Mouse (Mus musculus) heart, embryonic 15.5 days (tissue): ENCODE data around the gene Krt31. TPM values are rescaled to one million over a fixed set of nuclear protein-coding genes. Genes with fewer than 3 reads are reported as not detected.

Experiments used
- ATAC-seq: fragments of 200-750 bp; cut with Nextera tagmentation; replicated peaks from 2 replicates; pipeline ENCODE4 v1.8.0; 2017; ENCODE audit warnings: low read depth, moderate TSS enrichment; ENCODE audit not compliant: insufficient number of reproducible peaks, insufficient read depth, low FRiP score
- H3K27ac ChIP-seq: fragments of 300-500 bp; sonication (generic); 2 replicates; pipeline ENCODE4 v1.5.1; 2015; ENCODE audit warnings: mild to moderate bottlenecking, inconsistent platforms
- H3K27me3 ChIP-seq: fragments of 300-500 bp; sonication (generic); 2 replicates; pipeline ENCODE4 v1.6.1; 2015; ENCODE audit warnings: inconsistent platforms
- H3K36me3 ChIP-seq: fragments of 300-500 bp; sonication (generic); 2 replicates; pipeline ENCODE4 v1.6.1; 2015; ENCODE audit warnings: mild to moderate bottlenecking, inconsistent platforms
- H3K4me1 ChIP-seq: fragments of 300-500 bp; sonication (generic); replicated peaks from 2 replicates; pipeline ENCODE4 v1.6.1; 2015; ENCODE audit warnings: inconsistent platforms
- H3K4me2 ChIP-seq: fragments of 300-500 bp; sonication (generic); 2 replicates; pipeline ENCODE4 v1.6.1; 2015; ENCODE audit warnings: inconsistent platforms, mild to moderate bottlenecking, moderate library complexity
- H3K4me3 ChIP-seq: fragments of 300-500 bp; sonication (generic); 2 replicates; pipeline ENCODE4 v1.5.1; 2015; ENCODE audit warnings: mild to moderate bottlenecking, inconsistent platforms
- H3K9ac ChIP-seq: fragments of 300-500 bp; sonication (generic); 2 replicates; pipeline ENCODE4 v1.6.1; 2015; ENCODE audit warnings: mild to moderate bottlenecking, inconsistent platforms
- H3K9me3 ChIP-seq: fragments of 300-500 bp; sonication (generic); replicated peaks from 2 replicates; pipeline ENCODE4 v1.6.1; 2016; ENCODE audit warnings: inconsistent platforms
- WGBS: fragments of 180-500 bp; shearing (Covaris S2); methylation state at CpG from one replicate; pipeline ENCODE4 v1.1.7; 2015; ENCODE audit warnings: mixed read lengths; 5-methylcytosine and 5-hydroxymethylcytosine counted together
- polyA plus RNA-seq: library from polyadenylated mRNA; unstranded; fragments of >200 nt; fragmentation: Nextera tagmentation; extraction: Ambion mirVana; gene quantifications from 2 replicates; pipeline ENCODE4 v1.2.1, GENCODE M21; 2015

Gene Krt31
- polyA plus RNA-seq, 1 experiment from 2014 or later: not detected

- no peak overlapping the region for H3K27ac ChIP-seq
- no peak overlapping the region for H3K9ac ChIP-seq
- WGBS: 22% methylated on average over 6 of the region's 6 CpGs
- H3K9me3 ChIP-seq: no peaks in the 10 kb centered on the region
- no peak for ATAC-seq
- no peaks in the 10 kb centered on the region for H3K4me1 ChIP-seq
- H3K36me3 ChIP-seq: no peaks in the 10 kb centered on the region
- H3K27me3 ChIP-seq: no peaks in the 10 kb centered on the region
- no peak overlapping the region for H3K4me2 ChIP-seq
- no peak overlapping the region for H3K4me3 ChIP-seq
These were observed 45.5 kb downstream of the Krt31 start for GRCm38 (mm10) chr11:100004846-100005245.

GRCm38 (mm10) chr11:99999091-99999490, 51.3 kb downstream of the Krt31 start:
- Histone ChIP-seq H3K36me3 (no peaks in the 10 kb centered on the region), H3K4me3 (no peak overlapping the region), H3K4me2 (no peak overlapping the region), H3K27me3 (peaks cover 20% of the 10 kb centered on the region), H3K9ac (no peak overlapping the region), H3K27ac (no peak overlapping the region), H3K4me1 (no peaks in the 10 kb centered on the region), H3K9me3 (no peaks in the 10 kb centered on the region)
- ATAC-seq: no peak
- 80% methylated on average over 7 of the region's 7 CpGs for WGBS

Other genes starting within 250 kb of the Krt31 start
- not detected in 2 replicates for gene Gm11554, start 246.1 kb downstream of the Krt31 start, polyA plus RNA-seq
- gene Krtap4-13, start 240.7 kb downstream of the Krt31 start, polyA plus RNA-seq: not detected in 2 replicates
- gene Gm11564, start 234.9 kb downstream of the Krt31 start, polyA plus RNA-seq: not detected in 2 replicates
- not detected in 2 replicates for gene 2300003K06Rik, start 212.5 kb downstream of the Krt31 start, polyA plus RNA-seq
- gene Krtap4-16, start 198.9 kb downstream of the Krt31 start, polyA plus RNA-seq: not detected in 2 replicates
- not detected in 2 replicates for gene Gm11568, start 192.6 kb downstream of the Krt31 start, polyA plus RNA-seq
- not detected in 2 replicates for gene Gm11559, start 186.1 kb downstream of the Krt31 start, polyA plus RNA-seq
- gene Krtap9-1, start 177.2 kb downstream of the Krt31 start, polyA plus RNA-seq: not detected in 2 replicates
- not detected in 2 replicates for gene Gm11567, start 171.4 kb downstream of the Krt31 start, polyA plus RNA-seq
- gene Krtap31-1, start 142.6 kb downstream of the Krt31 start, polyA plus RNA-seq: not detected in 2 replicates
- gene Gm11565, start 135.8 kb downstream of the Krt31 start, polyA plus RNA-seq: not detected in 2 replicates
- not detected in 2 replicates for gene Krtap31-2, start 114.3 kb downstream of the Krt31 start, polyA plus RNA-seq
- gene Krtap9-5, start 102.1 kb downstream of the Krt31 start, polyA plus RNA-seq: not detected in 2 replicates
- not detected in 2 replicates for gene Krtap29-1, start 71.5 kb downstream of the Krt31 start, polyA plus RNA-seq
- not detected in 2 replicates for gene Krtap16-1, start 64.0 kb downstream of the Krt31 start, polyA plus RNA-seq
- gene Krtap17-1, start 56.6 kb downstream of the Krt31 start, polyA plus RNA-seq: 0.76 TPM in 1 of 2 replicates, not detected in the other
- gene Krt33a, start 34.3 kb downstream of the Krt31 start, polyA plus RNA-seq: not detected in 2 replicates
- gene Krt33b, start 20.7 kb downstream of the Krt31 start, polyA plus RNA-seq: 0.09 TPM in 1 of 2 replicates, not detected in the other
- not detected in 2 replicates for gene Krt34, start 9.0 kb downstream of the Krt31 start, polyA plus RNA-seq
- gene Krt32, start 37.7 kb upstream of the Krt31 start, polyA plus RNA-seq: not detected in 2 replicates
- not detected in 2 replicates for gene Krt35, start 45.7 kb upstream of the Krt31 start, polyA plus RNA-seq
- 0.10 TPM in 1 of 2 replicates, not detected in the other for gene Krt36, start 55.1 kb upstream of the Krt31 start, polyA plus RNA-seq
- gene Krt13, start 71.0 kb upstream of the Krt31 start, polyA plus RNA-seq: 0.45 and 0.62 TPM in 2 replicates
- gene Krt15, start 85.4 kb upstream of the Krt31 start, polyA plus RNA-seq: 4.2 and 20.2 TPM in 2 replicates
- 42.6 and 82.2 TPM in 2 replicates for gene Krt19, start 98.1 kb upstream of the Krt31 start, polyA plus RNA-seq
- not detected in 2 replicates for gene Krt9, start 142.7 kb upstream of the Krt31 start, polyA plus RNA-seq
- gene Krt14, start 157.0 kb upstream of the Krt31 start, polyA plus RNA-seq: 3.0 and 4.8 TPM in 2 replicates
- gene Krt16, start 198.4 kb upstream of the Krt31 start, polyA plus RNA-seq: 0.27 TPM in 1 of 2 replicates, not detected in the other
- 5.2 and 42.7 TPM in 2 replicates for gene Krt17, start 210.5 kb upstream of the Krt31 start, polyA plus RNA-seq
- gene Krt42, start 219.3 kb upstream of the Krt31 start, polyA plus RNA-seq: not detected in 2 replicates